Mouse (Mus musculus) thymus, adult 18-20 months (tissue): Measurements from ENCODE around the gene Gm6793.

Experiments
- DNase-seq, 2 experiments: peaks; one replicate each; pipeline ENCODE4 v3.0.0; 2022; ENCODE audit warnings: mixed read lengths in 2 of 2

Gm6793 gene

GRCm38 (mm10) chr8:111982116-111982515 lies 32.7 kb downstream of the Gm6793 start:
- DNase-seq: no peak

- DNase-seq: no peak
These were observed 36.7 kb downstream of the Gm6793 start for GRCm38 (mm10) chr8:111978147-111978546.

GRCm38 (mm10) chr8:111976326-111976725 lies 38.5 kb downstream of the Gm6793 start:
- peak; percentile 22 to 53 for DNase-seq

- no peak for DNase-seq
These were observed 39.1 kb downstream of the Gm6793 start for GRCm38 (mm10) chr8:111975706-111976105.

GRCm38 (mm10) chr8:111974138-111974537 lies 40.7 kb downstream of the Gm6793 start:
- DNase-seq: no peak

- no peak for DNase-seq
These were observed 45.8 kb downstream of the Gm6793 start for GRCm38 (mm10) chr8:111968991-111969390.

- no peak for DNase-seq
These were observed 46.3 kb downstream of the Gm6793 start for GRCm38 (mm10) chr8:111968541-111968940.

GRCm38 (mm10) chr8:111967246-111967870 lies 47.5 kb downstream of the Gm6793 start:
- DNase-seq: no peak

- DNase-seq: no peak
These were observed 49.8 kb downstream of the Gm6793 start for GRCm38 (mm10) chr8:111964849-111965561.

- DNase-seq: no peak
These were observed 50.5 kb downstream of the Gm6793 start for GRCm38 (mm10) chr8:111964351-111964750.

GRCm38 (mm10) chr8:111963546-111963945 lies 51.3 kb downstream of the Gm6793 start:
- no peak for DNase-seq
